Mouse (Mus musculus) cerebellum, adult 18-20 months (tissue): ENCODE measurements around the gene Fam92b.

Experiments
- DNase-seq, 2 experiments: peaks; one replicate each; pipeline ENCODE4 v3.0.0; 2021

Fam92b gene

GRCm38 (mm10) chr8:120151151-120151550, 26.1 kb downstream of the Fam92b start:
- DNase-seq: no peak

- DNase-seq: no peak
These were observed 27.2 kb downstream of the Fam92b start for GRCm38 (mm10) chr8:120150028-120150427.

- DNase-seq: no peak
These were observed 31.2 kb downstream of the Fam92b start for GRCm38 (mm10) chr8:120146051-120146450.

GRCm38 (mm10) chr8:120144652-120145301, 32.5 kb downstream of the Fam92b start:
- DNase-seq: peak; percentile 68 to 73

- peak; percentile 46 to 55 for DNase-seq
These were observed 33.2 kb downstream of the Fam92b start for GRCm38 (mm10) chr8:120143911-120144651.

- DNase-seq: no peak
These were observed 36.5 kb downstream of the Fam92b start for GRCm38 (mm10) chr8:120140769-120141168.

- DNase-seq: no peak
These were observed 38.3 kb downstream of the Fam92b start for GRCm38 (mm10) chr8:120138958-120139357.

GRCm38 (mm10) chr8:120136618-120137017, 40.6 kb downstream of the Fam92b start:
- DNase-seq: peak; percentile 65 to 67

- DNase-seq: no peak
These were observed 41.6 kb downstream of the Fam92b start for GRCm38 (mm10) chr8:120135687-120136086.

GRCm38 (mm10) chr8:120133169-120133568, 44.1 kb downstream of the Fam92b start:
- DNase-seq: peak; percentile 95 to 96

- no peak for DNase-seq
These were observed 46.1 kb downstream of the Fam92b start for GRCm38 (mm10) chr8:120131158-120131557.

GRCm38 (mm10) chr8:120129547-120129946, 47.7 kb downstream of the Fam92b start:
- no peak for DNase-seq

GRCm38 (mm10) chr8:120126357-120127161, 50.7 kb downstream of the Fam92b start:
- DNase-seq: no peak

GRCm38 (mm10) chr8:120124836-120125389, 52.4 kb downstream of the Fam92b start:
- DNase-seq: no peak

- DNase-seq: no peak
These were observed 53.0 kb downstream of the Fam92b start for GRCm38 (mm10) chr8:120124261-120124660.

- no peak for DNase-seq
These were observed 56.3 kb downstream of the Fam92b start for GRCm38 (mm10) chr8:120120951-120121350.

GRCm38 (mm10) chr8:120119931-120120330, 57.3 kb downstream of the Fam92b start:
- no peak for DNase-seq

- DNase-seq: no peak
These were observed 57.8 kb downstream of the Fam92b start for GRCm38 (mm10) chr8:120119429-120119828.

- DNase-seq: no peak
These were observed 58.4 kb downstream of the Fam92b start for GRCm38 (mm10) chr8:120118847-120119246.

GRCm38 (mm10) chr8:120118162-120118561, 59.1 kb downstream of the Fam92b start:
- no peak for DNase-seq

- DNase-seq: no peak
These were observed 60.7 kb downstream of the Fam92b start for GRCm38 (mm10) chr8:120116600-120116999.
